Mouse (Mus musculus) ES-E14 (cell line): ENCODE measurements around the gene Sypl.

ENCODE experiments used
- HCFC1 ChIP-seq: IDR thresholded peaks from 2 replicates; pipeline ENCODE4 v1.6.1; 2012; ENCODE audit warnings: low read length, inconsistent platforms, borderline replicate concordance; ENCODE audit not compliant: insufficient read depth
- MAFK ChIP-seq: IDR thresholded peaks from 2 replicates; pipeline ENCODE4 v1.6.1; 2014; ENCODE audit warnings: mild to moderate bottlenecking, low read depth, low read length, inconsistent platforms; ENCODE audit not compliant: insufficient read depth
- ZC3H11A ChIP-seq: IDR thresholded peaks from 2 replicates; pipeline ENCODE4 v1.6.1; 2012; ENCODE audit warnings: low read depth, mild to moderate bottlenecking, inconsistent platforms, low read length, borderline replicate concordance

DNA sequence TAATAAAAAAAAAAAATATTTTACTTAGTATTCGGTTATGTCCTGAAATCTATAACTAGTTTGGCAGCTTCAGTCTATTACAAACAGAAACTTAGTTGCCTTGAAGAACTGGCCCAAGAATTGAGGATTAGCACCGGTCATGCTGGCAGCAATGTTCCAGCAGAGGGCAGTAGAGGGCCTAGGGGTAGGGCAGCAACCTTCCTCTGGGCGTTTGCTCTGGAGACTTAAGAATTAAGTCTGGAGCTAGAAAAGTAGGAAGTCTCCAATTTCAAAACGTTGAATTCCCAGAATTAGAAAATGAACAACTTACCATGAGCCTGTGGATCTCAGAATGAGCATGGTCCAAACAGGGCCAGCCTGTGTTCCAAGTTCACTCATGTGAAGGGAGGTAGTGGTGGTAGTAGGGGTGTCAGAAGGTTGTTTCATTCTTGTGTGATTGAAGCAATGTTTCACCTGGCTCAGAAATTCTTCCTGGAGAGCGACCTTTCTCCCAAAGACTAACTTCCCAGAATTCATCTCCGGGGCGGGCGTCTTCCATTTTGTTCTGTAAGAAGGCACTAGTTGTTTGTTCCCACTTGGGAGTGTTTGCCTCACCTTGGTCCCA, 33.4 kb upstream of the Sypl start:
- TF ChIP-seq HCFC1 (no peak), ZC3H11A (peak; percentile 41; the same call in 1 of the 2 replicates), MAFK (no peak)
